Mouse (Mus musculus) liver, embryonic 14.5 days (tissue): ENCODE measurements around the gene BC035044. TPM values are rescaled to one million over a fixed set of nuclear protein-coding genes. Genes with fewer than 3 reads are reported as not detected.
"Not testable (repeated sequence)": the region's sequence is repeated elsewhere in the genome, so short reads cannot be mapped to it uniquely, and the experiment has no call there.

ENCODE experiments used
- ATAC-seq: fragments of 200-750 bp; cut with Nextera tagmentation; 2 replicates; pipeline ENCODE4 v1.8.0; 2017; ENCODE audit warnings: moderate number of reproducible peaks, mild to moderate bottlenecking, moderate library complexity; ENCODE audit not compliant: insufficient read depth
- DNase-seq, 3 experiments: peaks; one replicate each; pipeline ENCODE4 v3.0.0-alpha.2; 2012 to 2013; ENCODE audit warnings: low read depth in 3 of 3, low spot score in 3 of 3
- H3K27ac ChIP-seq: fragments of 300-500 bp; sonication (generic); 2 replicates; pipeline ENCODE4 v1.5.1; 2014; ENCODE audit warnings: moderate library complexity, mild to moderate bottlenecking, control low read depth, inconsistent platforms
- H3K27me3 ChIP-seq: fragments of 300-500 bp; sonication (generic); 2 replicates; pipeline ENCODE4 v1.6.1; 2014; ENCODE audit warnings: mild to moderate bottlenecking, low read length, moderate library complexity; ENCODE audit not compliant: control insufficient read depth, insufficient read depth
- H3K36me3 ChIP-seq: fragments of 300-500 bp; sonication (generic); replicated peaks from 2 replicates; pipeline ENCODE4 v1.6.1; 2014; ENCODE audit warnings: low read depth; ENCODE audit not compliant: control insufficient read depth, insufficient read depth
- H3K4me1 ChIP-seq, 2 experiments: fragments of 200-500 bp in 1 of 2; fragments of 300-500 bp in 1 of 2; sonication (generic) in 1 of 2; replicated peaks; 2 replicates each; pipeline ENCODE4 v1.6.1; 2012 to 2014; ENCODE audit warnings: antibody characterized with exemption in 1 of 2, inconsistent platforms in 1 of 2, low read length in 1 of 2; ENCODE audit not compliant: control insufficient read depth in 2 of 2, insufficient read depth in 2 of 2
- H3K4me2 ChIP-seq: fragments of 300-500 bp; sonication (generic); 2 replicates; pipeline ENCODE4 v1.6.1; 2014; ENCODE audit warnings: low read depth, mild to moderate bottlenecking, control low read depth, moderate library complexity
- H3K4me3 ChIP-seq, 2 experiments: fragments of 200-500 bp in 1 of 2; fragments of 300-500 bp in 1 of 2; sonication (generic) in 1 of 2; 2 replicates each; pipeline ENCODE4 v1.5.1; 2012 to 2014; ENCODE audit warnings: low read depth in 2 of 2, low read length in 2 of 2, mild to moderate bottlenecking in 2 of 2, control low read depth in 1 of 2, inconsistent platforms in 1 of 2, moderate library complexity in 1 of 2; ENCODE audit not compliant: insufficient read depth in 1 of 2
- H3K9ac ChIP-seq: fragments of 300-500 bp; sonication (generic); replicated peaks from 2 replicates; pipeline ENCODE4 v1.6.1; 2014; ENCODE audit warnings: mild to moderate bottlenecking, control low read depth, moderate library complexity
- H3K9me3 ChIP-seq: fragments of 300-500 bp; sonication (generic); 2 replicates; pipeline ENCODE4 v1.6.1; 2016; ENCODE audit warnings: low read length, mixed read lengths; ENCODE audit not compliant: control insufficient read depth
- CTCF ChIP-seq: IDR thresholded peaks from 2 replicates; pipeline ENCODE4 v1.5.1; 2016; ENCODE audit warnings: antibody characterized with exemption, low read depth, control low read depth
- EP300 ChIP-seq: IDR thresholded peaks from 2 replicates; pipeline ENCODE4 v1.6.1; 2016; ENCODE audit warnings: antibody characterized with exemption, low read depth
- WGBS: fragments of 180-500 bp; shearing (Covaris S2); extraction: QIAGEN DNeasy Blood & Tissue Kit; methylation state at CpG from one replicate; pipeline ENCODE4 v1.1.7; 2014; ENCODE audit not compliant: insufficient replicate concordance; 5-methylcytosine and 5-hydroxymethylcytosine counted together
- polyA plus RNA-seq, 2 experiments: library from polyadenylated mRNA; depleted of rRNA in 1 of 2; stranded (reverse) in 1 of 2; unstranded in 1 of 2; fragments of >200 nt; fragmentation: Nextera tagmentation in 1 of 2; extraction: Ambion mirVana in 1 of 2; gene quantifications; 2 replicates each; pipeline versions ENCODE4 v1.2.1 to v1.2.3; 2012 to 2014

Gene BC035044
- polyA plus RNA-seq (2012; rRNA removed) (2.4 and 5.0 TPM in 2 replicates), polyA plus RNA-seq (2014; fragmentation: Nextera tagmentation; extraction: Ambion mirVana) (5.4 and 10.6 TPM in 2 replicates)

DNA sequence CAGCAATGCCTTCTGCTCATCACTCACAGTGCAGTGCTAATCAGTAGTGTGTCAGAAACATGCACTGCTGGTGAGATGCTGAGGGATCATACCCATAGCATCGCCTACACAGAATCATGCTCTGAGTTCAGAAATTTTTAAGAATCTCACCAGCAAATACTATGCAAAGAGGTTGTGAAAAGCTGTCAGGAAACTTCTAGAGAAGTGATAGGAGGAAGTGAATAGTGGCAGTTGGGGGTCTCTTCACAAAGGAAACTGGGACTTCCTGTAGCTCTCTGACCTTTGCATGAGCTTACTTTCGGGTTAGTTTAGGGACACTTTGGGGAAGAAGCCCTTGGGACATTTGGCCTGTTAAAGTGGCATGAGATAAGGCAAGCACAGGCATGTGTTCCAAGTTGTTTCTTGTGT, at the start of gene BC035044:
BC035044 (minus strand) TSS at position 179 of the 408 bp plus-strand sequence.
- Histone ChIP-seq H3K4me2 (no peak within 1 kb of the TSS), H3K27me3 (no peaks in the 10 kb centered on the region), H3K9me3 (no peaks in the 10 kb centered on the region), H3K4me1 (no peaks in the 10 kb centered on the region; a peak in 1 of 4 replicates), H3K27ac (no peak within 1 kb of the TSS), H3K9ac (no peak within 1 kb of the TSS), H3K36me3 (no peaks in the 10 kb centered on the region), H3K4me3 (peak within 1 kb of the TSS in 1 of 2 experiments; percentile 46; a peak in 2 of 4 replicates)
- ATAC-seq (no peak), DNase-seq (no peak)
- no peak for TF ChIP-seq CTCF
- TF ChIP-seq EP300 = no peak
- 20% methylated on average over 2 of the region's 2 CpGs for WGBS

DNA sequence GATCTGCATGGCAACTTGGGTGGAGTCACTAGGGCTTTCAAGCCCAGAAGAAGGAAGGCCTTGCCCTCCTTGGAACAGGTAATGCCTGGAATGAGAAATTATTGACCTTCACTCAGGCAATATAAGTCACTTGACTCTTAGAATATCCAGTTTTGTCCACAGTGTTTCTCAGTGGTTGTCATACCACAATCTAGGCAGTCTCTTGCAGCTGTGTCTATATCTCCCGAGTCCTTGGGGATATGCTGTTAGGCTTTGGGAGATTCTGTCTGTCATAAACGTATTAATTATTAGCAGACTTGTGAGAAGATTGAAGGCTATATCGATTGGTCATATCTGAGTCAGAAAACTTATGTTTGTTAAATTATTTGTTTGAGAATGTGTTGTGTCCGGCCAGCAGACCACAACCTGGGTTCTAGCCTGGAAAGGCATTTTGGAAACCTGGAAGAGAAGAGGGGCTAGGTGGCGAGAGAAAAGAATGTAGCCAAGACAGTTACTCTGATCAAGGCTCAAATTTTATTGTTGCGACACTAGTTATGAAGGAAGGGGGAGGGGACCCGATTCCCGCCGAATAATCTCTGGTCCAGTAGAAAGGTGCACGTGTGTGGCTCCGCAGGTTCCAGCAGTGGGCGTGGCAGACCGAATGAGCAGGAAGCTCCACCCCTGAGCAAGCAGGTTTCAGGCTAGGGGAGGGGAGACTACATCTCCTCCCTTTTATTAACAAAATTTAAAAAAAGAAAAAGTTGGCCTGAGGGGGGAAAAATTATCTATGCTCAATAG, 45.2 kb upstream of the BC035044 start:
- not testable (repeated sequence) for H3K9ac ChIP-seq, DNase-seq, H3K4me3 ChIP-seq, H3K36me3 ChIP-seq, H3K27me3 ChIP-seq, H3K9me3 ChIP-seq, ATAC-seq, H3K27ac ChIP-seq, H3K4me1 ChIP-seq, H3K4me2 ChIP-seq
- 70% methylated on average over 4 of the region's 13 CpGs for WGBS

DNA sequence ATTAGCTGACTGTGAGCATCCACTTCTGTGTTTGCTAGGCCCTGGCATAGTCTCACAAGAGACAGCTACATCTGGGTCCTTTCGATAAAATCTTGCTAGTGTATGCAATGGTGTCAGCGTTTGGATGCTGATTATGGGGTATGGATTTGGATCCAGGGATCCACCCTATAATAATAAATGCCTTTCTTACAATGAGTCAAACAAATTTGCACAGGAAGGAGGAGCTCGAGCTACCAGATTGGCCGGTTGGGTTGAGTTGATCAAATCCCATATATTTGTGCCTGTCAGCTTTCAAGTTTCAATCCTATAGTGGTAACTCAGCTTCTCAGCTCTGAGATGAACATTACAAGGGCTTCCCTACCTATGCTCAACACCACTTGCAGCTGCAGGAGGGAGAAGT, 43.2 kb upstream of the BC035044 start, which contains the start of gene Clec2g:
Clec2g (plus strand) TSS at position 301 of the 400 bp plus-strand sequence.
- H3K4me3 ChIP-seq, DNase-seq, H3K27me3 ChIP-seq, H3K9me3 ChIP-seq, H3K4me1 ChIP-seq, H3K4me2 ChIP-seq, ATAC-seq, H3K36me3 ChIP-seq, H3K9ac ChIP-seq, H3K27ac ChIP-seq: not testable (repeated sequence)
- 79% methylated on average over 4 of the region's 4 CpGs for WGBS

DNA sequence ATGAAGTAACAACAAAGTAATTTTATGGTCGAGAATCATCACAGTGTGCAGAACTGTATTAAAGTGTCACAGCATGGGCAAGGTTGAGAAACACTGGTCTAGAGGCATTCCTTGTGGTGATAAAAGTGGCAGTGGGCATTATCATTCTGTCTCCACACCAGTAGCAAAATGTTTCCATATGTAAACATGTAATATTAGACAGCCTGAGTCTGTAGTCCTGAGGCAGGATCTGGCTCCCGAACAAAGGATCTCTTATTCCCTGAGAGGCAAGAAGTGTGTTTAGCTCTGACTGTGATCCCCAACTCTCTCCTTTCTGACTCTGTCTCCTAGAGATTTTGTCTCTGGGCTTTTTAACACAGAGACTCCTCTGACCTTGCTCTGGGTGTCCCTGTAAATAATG, 42.1 kb upstream of the BC035044 start:
- TF ChIP-seq CTCF (no peak), EP300 (no peak)
- ATAC-seq = no peak
- Histone ChIP-seq H3K4me3 (no peak overlapping the region), H3K4me1 (no peaks in the 10 kb centered on the region), H3K36me3 (no peaks in the 10 kb centered on the region), H3K4me2 (no peak overlapping the region), H3K9ac (no peak overlapping the region), H3K27me3 (no peaks in the 10 kb centered on the region), H3K9me3 (no peaks in the 10 kb centered on the region), H3K27ac (no peak overlapping the region)
- 66% methylated on average over 2 of the region's 2 CpGs for WGBS
- no peak for DNase-seq

DNA sequence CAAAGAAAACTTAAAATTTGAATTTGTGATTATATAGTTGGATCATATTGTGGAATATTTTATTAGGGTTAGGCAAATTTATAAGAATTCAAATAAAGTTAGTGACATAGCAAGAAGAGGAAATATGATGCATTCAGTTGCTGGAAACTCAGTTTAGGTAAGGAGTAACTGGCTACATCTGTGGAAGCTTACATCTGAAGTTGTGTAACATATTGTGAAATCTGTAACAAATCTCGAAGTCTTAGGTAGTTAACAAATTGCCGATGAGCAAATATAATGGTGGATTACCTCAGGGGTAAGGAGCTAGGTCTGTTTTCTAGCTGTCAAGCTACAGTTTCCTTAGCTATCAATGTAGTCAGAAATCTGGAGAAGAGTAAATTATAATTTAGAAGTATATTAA, 26.4 kb upstream of the BC035044 start:
- Histone ChIP-seq H3K9ac (no peak overlapping the region), H3K4me3 (no peak overlapping the region), H3K4me2 (no peak overlapping the region), H3K4me1 (no peaks in the 10 kb centered on the region), H3K36me3 (no peaks in the 10 kb centered on the region), H3K9me3 (no peaks in the 10 kb centered on the region), H3K27ac (no peak overlapping the region), H3K27me3 (no peaks in the 10 kb centered on the region)
- DNase-seq (no peak), ATAC-seq (no peak)
- WGBS = 61% methylated on average over 2 of the region's 2 CpGs
- no peak for TF ChIP-seq EP300
- no peak for TF ChIP-seq CTCF
